ENCODE assay signal across 8 mouse cellular contexts in genomic region chr11:17158858-17159737, GRCm38 (mm10). TPM values are rescaled to one million over a fixed set of nuclear protein-coding genes. Genes with fewer than 3 reads are reported as not detected.
A peak's percentile ranks its signal among the peaks of the same experiment; 100 is the strongest.
DNase-seq lines count a peak whose midpoint lies in the region; ATAC-seq lines count a peak whose summit lies in the region.

Gene Ppp3r1 (plus strand): TSS chr11:17159263.

- no peaks in the 10 kb centered on the region for H3K27me3 ChIP-seq in hindbrain, embryonic 12.5 days

- peaks cover 24% of the 10 kb centered on the region for H3K4me1 ChIP-seq in hindbrain, embryonic 12.5 days

- under 1% methylated on average over 64 of the region's 89 CpGs for WGBS in hindbrain, embryonic 12.5 days

- peak within 1 kb of the TSS; percentile 99 for H3K9ac ChIP-seq in hindbrain, embryonic 12.5 days

- peak within 1 kb of the TSS; percentile 97 for H3K4me3 ChIP-seq in hindbrain, embryonic 12.5 days

- peak; percentile 99 for DNase-seq in NIH3T3 (ENCODE audit: low read depth)
- peak; percentile 99 for DNase-seq in cerebellum, postnatal 10 days
- peak; percentile 94 to 96 for DNase-seq in frontal cortex, postnatal 10 days (ENCODE audit: low spot score in 2 of 2)
- DNase-seq in layer of hippocampus, postnatal 14 days (ENCODE audit: low spot score in 2 of 2) = peak; percentile 93 to 96
- peak; percentile 97 for DNase-seq in lung, postnatal 14 days
- DNase-seq in retina, adult 2 months (ENCODE audit: low read depth, low spot score) = peak; percentile 95
- peak; percentile 97 to 98 for DNase-seq in thymus, postnatal 36 days

- peak within 1 kb of the TSS; percentile 96 for H3K27ac ChIP-seq in hindbrain, embryonic 12.5 days

- H3K36me3 ChIP-seq in hindbrain, embryonic 12.5 days = no peaks in the 10 kb centered on the region

- H3K9me3 ChIP-seq in hindbrain, embryonic 12.5 days (replicated peaks) = no peaks in the 10 kb centered on the region

- peak; percentile 98 for ATAC-seq in hindbrain, embryonic 12.5 days (ENCODE audit: low FRiP score)

- H3K4me2 ChIP-seq in hindbrain, embryonic 12.5 days (replicated peaks) = peak within 1 kb of the TSS; percentile 56

RNA-seq across cellular contexts. Expression of gene Ppp3r1, which starts in this region (rescaled TPM):
- polyA plus RNA-seq in hindbrain, embryonic 12.5 days (2016; fragmentation: Nextera tagmentation; extraction: Ambion mirVana) = 123 and 138 TPM in 2 replicates
- total RNA-seq in layer of hippocampus, postnatal 14 days (2021) = 100 to 1,000 TPM; 681 to 736 TPM

Comparison
In these comparisons a context has a peak if more than half of its experiments do, and no peak if none do; other contexts are left out.
1. Peak in every context shown above with its lines: DNase-seq, ATAC-seq, H3K4me3 ChIP-seq and H3K27ac ChIP-seq.